ENCODE assay signal across 1 mouse cellular context in the genomic region with DNA sequence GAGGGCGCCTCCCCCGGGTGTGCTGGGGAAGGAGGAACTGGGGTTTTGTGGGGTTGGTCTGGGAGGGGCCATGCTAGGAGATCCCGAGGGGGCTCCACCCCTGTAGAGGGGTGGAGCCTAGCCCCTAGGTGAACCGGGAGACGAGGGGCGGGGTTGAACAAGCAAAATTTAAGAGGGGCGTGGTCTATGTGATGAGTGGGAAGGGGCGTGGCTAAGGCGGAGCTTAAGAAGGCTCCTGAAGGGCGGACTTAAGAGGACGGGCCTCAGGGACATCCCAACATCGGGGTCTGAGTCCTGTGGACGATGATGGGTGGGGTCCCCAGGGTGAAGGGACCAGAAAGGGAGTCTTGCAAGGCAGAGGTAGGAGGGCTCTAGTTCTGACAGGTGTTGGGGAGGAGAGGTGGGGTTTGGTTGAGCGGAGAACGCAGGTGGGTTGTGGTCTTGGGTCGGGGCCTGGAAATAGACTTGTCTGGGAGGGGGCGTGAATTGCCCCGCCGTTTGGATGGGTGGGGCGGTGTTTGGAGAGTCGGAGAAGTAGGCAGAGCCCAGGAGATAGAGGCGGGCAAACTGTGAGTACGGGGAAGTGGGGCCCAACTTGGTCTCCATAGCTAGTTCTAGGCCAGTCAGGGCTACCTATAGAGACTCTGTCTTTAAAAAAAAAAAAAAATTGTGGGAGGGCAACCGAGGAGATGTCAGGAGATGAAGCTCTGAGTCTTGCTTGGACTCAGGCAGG.
TF ChIP-seq lines count a peak whose summit lies in the region.

No protein-coding gene starts in this region.

TF ChIP-seq in ES-E14, 5 proteins besides CTCF, POLR2A, EP300 and RAD21:
- no peak for TF ChIP-seq MAFK (IDR thresholded peaks at IDR 0.05; ENCODE audit: insufficient read depth, low read depth, low read length)
- TF ChIP-seq ZC3H11A (IDR thresholded peaks at IDR 0.05; ENCODE audit: borderline replicate concordance, low read depth, low read length): no peak
- no peak for TF ChIP-seq ZNF384 (IDR thresholded peaks at IDR 0.05; ENCODE audit: low read depth, low read length)
- no peak for TF ChIP-seq HCFC1 (IDR thresholded peaks at IDR 0.05; ENCODE audit: borderline replicate concordance, insufficient read depth, low read length)
